Mouse (Mus musculus): Measurements from ENCODE around the gene Slc30a7. TPM values are rescaled to one million over a fixed set of nuclear protein-coding genes. Genes with fewer than 3 reads are reported as not detected.

Slc30a7 gene
- polyA plus RNA-seq, 1 experiment from 2014 or later: 25.4 TPM

DNA sequence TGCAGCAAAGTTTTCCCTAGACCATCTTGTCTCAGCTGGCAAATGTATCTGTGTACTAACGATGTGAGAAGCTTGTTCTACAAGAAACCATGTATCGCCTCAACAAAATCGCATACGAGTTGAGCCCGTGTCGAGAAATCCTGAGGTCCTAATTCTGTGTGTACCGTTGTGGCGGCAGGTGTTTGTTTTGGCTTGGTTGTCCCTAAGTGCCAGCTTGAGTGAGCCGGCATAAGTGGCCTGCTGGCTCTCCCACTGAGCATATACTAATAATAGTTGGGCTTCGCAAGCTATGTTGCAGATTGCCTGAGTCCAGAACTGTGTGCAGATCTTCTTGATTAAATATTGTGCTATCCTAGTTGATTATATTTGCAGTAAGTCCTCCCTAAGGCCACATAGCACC, 18.5 kb upstream of the Slc30a7 start:
- Histone ChIP-seq H3K9me3 (ENCODE audit: control insufficient read depth, low read length) (no peaks in the 10 kb centered on the region), H3K4me2 (no peak overlapping the region), H3K4me3 (ENCODE audit: low read depth, low read length) (no peak overlapping the region), H3K36me3 (ENCODE audit: control insufficient read depth, insufficient read depth, low read length) (no peaks in the 10 kb centered on the region), H3K4me1 (ENCODE audit: control insufficient read depth, insufficient read depth, low read length) (no peaks in the 10 kb centered on the region), H3K9ac (ENCODE audit: low read length) (no peak overlapping the region), H3K27ac (ENCODE audit: low read depth, low read length) (no peak overlapping the region), H3K27me3 (ENCODE audit: control insufficient read depth, insufficient read depth, low read length) (no peaks in the 10 kb centered on the region)
- WGBS: 92% methylated on average over 10 of the region's 10 CpGs
- ATAC-seq (ENCODE audit: low FRiP score) (no peak), DNase-seq (ENCODE audit: low spot score, missing footprints) (no peak)

DNA sequence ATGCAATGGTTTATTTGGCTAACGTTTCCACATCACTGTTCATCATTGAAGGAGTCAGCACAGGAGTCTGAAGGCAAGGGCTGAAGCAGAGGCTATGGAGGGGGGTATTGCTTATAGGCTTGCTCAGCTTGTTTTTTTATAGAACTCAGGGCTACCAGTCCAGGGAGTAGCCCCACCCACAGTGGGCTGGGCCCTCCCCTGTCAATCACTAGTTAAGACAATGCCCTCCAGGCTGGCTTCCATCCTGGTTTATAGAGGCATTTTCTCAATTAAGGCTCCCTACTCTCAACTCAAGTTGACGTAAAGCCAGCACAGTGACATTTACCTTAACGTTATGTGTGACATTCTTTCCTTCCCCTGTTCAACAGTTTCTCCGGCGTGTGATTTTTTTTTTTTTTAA, 17.5 kb upstream of the Slc30a7 start:
- 90% methylated on average over 5 of the region's 5 CpGs for WGBS

DNA sequence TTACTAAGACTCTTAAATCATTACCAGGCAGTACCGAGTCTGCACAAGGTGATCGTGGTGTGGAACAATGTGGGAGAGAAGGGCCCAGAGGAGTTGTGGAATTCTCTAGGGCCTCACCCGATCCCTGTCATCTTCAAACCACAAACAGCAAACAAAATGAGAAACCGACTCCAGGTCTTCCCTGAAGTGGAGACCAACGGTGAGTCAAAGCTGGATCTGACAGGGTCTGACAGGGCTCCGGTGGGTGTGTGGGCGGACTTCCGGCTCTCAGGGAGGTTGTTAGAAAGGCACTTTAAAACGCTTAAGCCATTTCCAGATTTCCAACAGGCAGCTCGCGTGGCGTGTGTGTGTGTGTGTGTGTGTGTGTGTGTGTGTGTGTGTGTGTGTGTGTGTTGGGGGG, 17.0 kb upstream of the Slc30a7 start:
- no peaks in the 10 kb centered on the region for H3K27me3 ChIP-seq (ENCODE audit: control insufficient read depth, insufficient read depth, low read length)
- ATAC-seq (ENCODE audit: low FRiP score) (no peak), DNase-seq (ENCODE audit: low spot score, missing footprints) (no peak)
- H3K4me1 ChIP-seq (ENCODE audit: control insufficient read depth, insufficient read depth, low read length): no peaks in the 10 kb centered on the region
- H3K9me3 ChIP-seq (ENCODE audit: control insufficient read depth, low read length): no peaks in the 10 kb centered on the region
- no peak overlapping the region for H3K9ac ChIP-seq (ENCODE audit: low read length)
- WGBS: 95% methylated on average over 12 of the region's 12 CpGs
- H3K4me2 ChIP-seq: no peak overlapping the region
- no peak overlapping the region for H3K27ac ChIP-seq (ENCODE audit: low read depth, low read length)
- H3K4me3 ChIP-seq (ENCODE audit: low read depth, low read length): no peak overlapping the region
- no peaks in the 10 kb centered on the region for H3K36me3 ChIP-seq (ENCODE audit: control insufficient read depth, insufficient read depth, low read length)

More for the DNA sequence above, 17.5 kb upstream of the Slc30a7 start:
- Histone ChIP-seq H3K4me3 (ENCODE audit: low read depth, low read length) (no peak overlapping the region), H3K9ac (ENCODE audit: low read length) (no peak overlapping the region), H3K4me1 (ENCODE audit: control insufficient read depth, insufficient read depth, low read length) (no peaks in the 10 kb centered on the region), H3K27ac (ENCODE audit: low read depth, low read length) (no peak overlapping the region), H3K4me2 (no peak overlapping the region), H3K36me3 (ENCODE audit: control insufficient read depth, insufficient read depth, low read length) (no peaks in the 10 kb centered on the region), H3K9me3 (ENCODE audit: control insufficient read depth, low read length) (no peaks in the 10 kb centered on the region), H3K27me3 (ENCODE audit: control insufficient read depth, insufficient read depth, low read length) (no peaks in the 10 kb centered on the region)
- DNase-seq (ENCODE audit: low spot score, missing footprints): no peak
- no peak for ATAC-seq (ENCODE audit: low FRiP score)

DNA sequence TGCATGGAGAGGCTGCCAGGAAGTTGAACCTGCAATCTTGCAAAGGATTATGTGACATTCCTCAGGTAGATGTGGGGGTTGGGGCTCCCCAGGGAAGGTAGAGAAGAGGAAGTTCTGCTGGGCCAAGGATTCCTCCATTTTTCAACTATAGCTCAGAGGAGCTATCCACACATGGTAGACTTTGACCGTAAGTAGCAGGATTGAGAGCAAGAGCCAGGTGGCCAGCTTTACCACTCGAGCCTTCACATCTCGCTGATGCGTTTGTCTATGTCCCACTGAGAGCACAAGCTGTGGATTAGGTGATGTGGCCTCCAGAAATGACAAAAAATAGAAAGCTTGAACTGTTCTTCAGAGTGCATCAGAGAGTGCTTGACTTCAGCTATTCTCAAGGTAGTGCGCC, 11.9 kb upstream of the Slc30a7 start:
- H3K27ac ChIP-seq (ENCODE audit: low read depth, low read length): no peak overlapping the region
- no peak overlapping the region for H3K9ac ChIP-seq (ENCODE audit: low read length)
- H3K4me2 ChIP-seq: no peak overlapping the region
- no peak overlapping the region for H3K4me3 ChIP-seq (ENCODE audit: low read depth, low read length)
- H3K27me3 ChIP-seq (ENCODE audit: control insufficient read depth, insufficient read depth, low read length): no peaks in the 10 kb centered on the region
- no peaks in the 10 kb centered on the region for H3K4me1 ChIP-seq (ENCODE audit: control insufficient read depth, insufficient read depth, low read length)
- DNase-seq (ENCODE audit: low spot score, missing footprints) (no peak), ATAC-seq (ENCODE audit: low FRiP score) (no peak)
- WGBS: 91% methylated on average over 5 of the region's 5 CpGs
- H3K9me3 ChIP-seq (ENCODE audit: control insufficient read depth, low read length): no peaks in the 10 kb centered on the region
- H3K36me3 ChIP-seq (ENCODE audit: control insufficient read depth, insufficient read depth, low read length): no peaks in the 10 kb centered on the region

DNA sequence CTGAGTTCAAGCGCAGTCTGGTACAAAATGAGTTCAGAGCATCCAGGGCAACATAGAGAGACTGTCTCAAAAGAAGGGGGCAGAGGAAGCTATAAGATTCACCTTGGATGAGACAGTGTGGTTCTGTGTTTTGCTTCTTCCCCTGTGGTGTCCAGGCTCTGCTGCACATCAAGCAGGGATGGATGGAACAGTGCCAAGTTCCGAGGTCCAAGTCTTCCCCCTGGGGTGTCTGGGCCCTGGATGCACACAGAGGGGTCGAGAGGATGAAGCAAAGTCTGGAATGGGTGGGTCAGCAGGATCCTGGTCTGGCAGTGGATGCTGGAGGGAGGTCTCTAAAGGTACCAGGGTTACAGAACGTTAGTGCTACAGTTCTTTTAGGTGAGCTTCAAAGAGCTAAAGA, 11.4 kb upstream of the Slc30a7 start:
- no peaks in the 10 kb centered on the region for H3K36me3 ChIP-seq (ENCODE audit: control insufficient read depth, insufficient read depth, low read length)
- no peaks in the 10 kb centered on the region for H3K4me1 ChIP-seq (ENCODE audit: control insufficient read depth, insufficient read depth, low read length)
- DNase-seq (ENCODE audit: low spot score, missing footprints) (no peak), ATAC-seq (ENCODE audit: low FRiP score) (no peak)
- no peak overlapping the region for H3K4me2 ChIP-seq
- no peak overlapping the region for H3K9ac ChIP-seq (ENCODE audit: low read length)
- H3K27ac ChIP-seq (ENCODE audit: low read depth, low read length): no peak overlapping the region
- no peaks in the 10 kb centered on the region for H3K9me3 ChIP-seq (ENCODE audit: control insufficient read depth, low read length)
- H3K27me3 ChIP-seq (ENCODE audit: control insufficient read depth, insufficient read depth, low read length): no peaks in the 10 kb centered on the region
- WGBS: 76% methylated on average over 4 of the region's 4 CpGs
- no peak overlapping the region for H3K4me3 ChIP-seq (ENCODE audit: low read depth, low read length)

DNA sequence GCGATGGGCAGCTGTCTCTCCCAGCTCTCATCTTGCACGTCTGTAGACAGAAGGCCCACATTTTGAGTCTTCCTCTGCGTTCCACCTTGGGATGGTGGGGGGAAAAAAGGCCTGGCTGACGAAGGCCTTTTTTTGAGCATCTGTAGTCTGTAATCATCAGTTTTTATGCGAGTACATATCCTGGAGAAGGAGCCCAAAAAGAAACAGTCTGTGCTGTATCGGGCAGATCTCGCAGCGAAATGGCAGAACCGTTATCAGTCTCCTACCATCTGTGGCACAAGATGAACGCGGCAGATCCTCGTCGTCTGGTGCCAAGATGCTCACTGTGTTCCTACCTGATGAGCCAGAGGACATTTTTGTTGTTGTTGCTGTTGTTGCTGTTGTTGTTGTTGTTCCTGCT, 8.9 kb upstream of the Slc30a7 start:
- ATAC-seq (ENCODE audit: low FRiP score) (no peak), DNase-seq (ENCODE audit: low spot score, missing footprints) (no peak)
- no peaks in the 10 kb centered on the region for H3K27me3 ChIP-seq (ENCODE audit: control insufficient read depth, insufficient read depth, low read length)
- H3K9ac ChIP-seq (ENCODE audit: low read length): no peak overlapping the region
- no peak overlapping the region for H3K4me3 ChIP-seq (ENCODE audit: low read depth, low read length)
- no peaks in the 10 kb centered on the region for H3K9me3 ChIP-seq (ENCODE audit: control insufficient read depth, low read length)
- 95% methylated on average over 13 of the region's 13 CpGs for WGBS
- no peaks in the 10 kb centered on the region for H3K4me1 ChIP-seq (ENCODE audit: control insufficient read depth, insufficient read depth, low read length)
- H3K4me2 ChIP-seq: no peak overlapping the region
- no peak overlapping the region for H3K27ac ChIP-seq (ENCODE audit: low read depth, low read length)
- no peaks in the 10 kb centered on the region for H3K36me3 ChIP-seq (ENCODE audit: control insufficient read depth, insufficient read depth, low read length)

DNA sequence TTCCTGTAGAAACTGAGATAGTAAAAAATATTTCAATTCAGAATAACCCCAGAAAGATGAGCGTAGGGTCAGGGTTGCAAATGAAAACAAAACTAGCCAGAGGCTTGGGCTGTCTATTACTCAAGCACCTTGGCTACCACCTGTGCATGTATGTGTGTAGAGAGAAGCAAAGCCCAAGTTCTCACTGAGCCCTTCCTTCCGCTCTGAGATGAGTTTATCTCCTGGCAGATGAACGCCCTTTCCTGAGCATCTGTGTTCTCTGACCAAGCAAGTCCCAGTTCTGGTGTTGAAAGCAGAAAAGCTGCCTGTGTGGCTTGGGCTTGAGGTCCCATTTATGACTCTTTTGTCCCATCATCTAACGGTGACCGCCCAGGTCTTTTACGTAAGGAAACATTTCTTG, 7.7 kb upstream of the Slc30a7 start:
- Histone ChIP-seq H3K9me3 (ENCODE audit: control insufficient read depth, low read length) (no peaks in the 10 kb centered on the region), H3K4me3 (ENCODE audit: low read depth, low read length) (no peak overlapping the region), H3K27me3 (ENCODE audit: control insufficient read depth, insufficient read depth, low read length) (no peaks in the 10 kb centered on the region), H3K4me1 (ENCODE audit: control insufficient read depth, insufficient read depth, low read length) (no peaks in the 10 kb centered on the region), H3K27ac (ENCODE audit: low read depth, low read length) (no peak overlapping the region), H3K9ac (ENCODE audit: low read length) (no peak overlapping the region), H3K4me2 (no peak overlapping the region), H3K36me3 (ENCODE audit: control insufficient read depth, insufficient read depth, low read length) (no peaks in the 10 kb centered on the region)
- DNase-seq (ENCODE audit: low spot score, missing footprints): no peak
- WGBS: 94% methylated on average over 6 of the region's 6 CpGs
- ATAC-seq (ENCODE audit: low FRiP score): no peak

DNA sequence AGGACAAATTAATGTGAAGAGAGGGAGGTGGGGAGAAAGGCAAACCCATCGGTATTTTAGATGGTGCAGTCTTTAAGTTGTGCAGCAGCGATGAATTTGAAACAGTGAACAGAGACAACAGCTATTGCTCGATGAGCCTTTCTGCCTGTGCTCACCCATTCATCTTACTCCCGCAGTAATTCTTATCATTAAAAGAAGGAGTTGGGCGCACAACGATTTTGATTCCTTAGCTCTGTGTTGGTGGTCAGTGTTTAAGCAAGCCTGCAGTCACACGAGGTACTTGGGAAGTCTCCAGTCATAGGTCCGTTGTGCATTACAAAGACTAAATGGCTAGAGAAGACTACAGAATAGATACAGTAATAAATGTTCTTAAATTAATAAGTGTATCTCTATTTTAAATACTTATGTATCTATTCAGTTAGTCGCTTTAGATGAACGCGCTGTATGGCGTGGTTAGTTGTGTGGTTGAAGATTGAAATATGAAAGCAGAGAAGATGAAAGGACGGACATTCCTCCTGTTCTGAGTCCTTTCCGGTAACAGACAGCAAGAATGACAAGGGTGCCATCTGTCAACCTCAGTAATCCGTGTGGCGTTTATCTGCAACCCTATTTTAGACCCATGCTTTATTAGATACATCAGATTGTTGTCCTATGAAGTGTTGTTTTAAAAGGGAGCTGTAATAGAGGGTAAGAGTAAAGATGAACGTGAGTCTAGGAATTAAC, 2.6 kb upstream of the Slc30a7 start:
- Histone ChIP-seq H3K36me3 (ENCODE audit: control insufficient read depth, insufficient read depth, low read length) (peaks cover 2% of the 10 kb centered on the region; the same call in 1 of the 2 replicates), H3K9ac (ENCODE audit: low read length) (no peak overlapping the region), H3K27me3 (ENCODE audit: control insufficient read depth, insufficient read depth, low read length) (no peaks in the 10 kb centered on the region), H3K4me2 (no peak overlapping the region), H3K4me1 (ENCODE audit: control insufficient read depth, insufficient read depth, low read length) (peaks cover 12% of the 10 kb centered on the region), H3K4me3 (ENCODE audit: low read depth, low read length) (no peak overlapping the region), H3K9me3 (ENCODE audit: control insufficient read depth, low read length) (no peaks in the 10 kb centered on the region), H3K27ac (ENCODE audit: low read depth, low read length) (no peak overlapping the region)
- DNase-seq (ENCODE audit: low spot score, missing footprints) (no peak), ATAC-seq (ENCODE audit: low FRiP score) (no peak)
- 90% methylated on average over 17 of the region's 17 CpGs for WGBS

DNA sequence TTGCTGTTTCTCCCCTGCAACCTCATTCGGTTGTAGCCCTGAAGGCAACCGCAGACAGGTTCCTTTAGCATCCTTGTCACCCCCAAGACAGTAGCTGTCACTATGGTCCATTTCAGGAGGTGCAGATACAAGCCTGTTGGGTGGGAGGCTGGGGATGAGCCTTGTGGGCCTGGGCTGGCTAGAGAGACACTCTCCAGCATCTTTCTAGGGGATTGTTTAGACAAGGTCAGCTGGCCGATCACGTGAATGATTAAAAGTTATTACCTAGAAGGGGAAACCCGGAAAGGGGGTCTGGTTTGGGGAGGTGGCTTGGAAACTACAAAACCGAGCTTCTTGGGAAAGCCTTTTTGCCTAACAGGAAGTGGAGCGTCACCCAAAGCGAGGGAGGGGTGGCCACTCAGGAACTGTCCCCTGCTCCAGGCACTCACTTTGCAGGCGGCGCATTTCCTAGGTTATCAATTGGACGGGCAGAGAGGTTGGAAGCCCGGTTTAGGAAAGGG, 785 bp upstream of the Slc30a7 start:
- Histone ChIP-seq H3K9me3 (ENCODE audit: control insufficient read depth, low read length) (no peaks in the 10 kb centered on the region), H3K4me2 (peak overlapping the region; percentile 89), H3K4me1 (ENCODE audit: control insufficient read depth, insufficient read depth, low read length) (peaks cover 12% of the 10 kb centered on the region), H3K36me3 (ENCODE audit: control insufficient read depth, insufficient read depth, low read length) (peaks cover 2% of the 10 kb centered on the region; the same call in 1 of the 2 replicates), H3K4me3 (ENCODE audit: low read depth, low read length) (peak overlapping the region; percentile 79), H3K27ac (ENCODE audit: low read depth, low read length) (peak overlapping the region; percentile 72), H3K9ac (ENCODE audit: low read length) (peak overlapping the region; percentile 64), H3K27me3 (ENCODE audit: control insufficient read depth, insufficient read depth, low read length) (no peaks in the 10 kb centered on the region)
- WGBS: 1% methylated on average over 12 of the region's 12 CpGs
- DNase-seq (ENCODE audit: low spot score, missing footprints): peak; percentile 97
- ATAC-seq (ENCODE audit: low FRiP score): peak; percentile 72
